Mouse (Mus musculus) effector memory CD4-positive, alpha-beta T cell, adult 5 months (primary cell): ENCODE results near the gene Cnot11. TPM values are rescaled to one million over a fixed set of nuclear protein-coding genes. Genes with fewer than 3 reads are reported as not detected.

Experiments used
- polyA plus RNA-seq: library from polyadenylated mRNA; unstranded; fragments of 100-300 nt; shearing (Covaris generic); gene quantifications from one replicate; pipeline ENCODE4 v1.2.1, GENCODE M21; 2017

Cnot11 gene
- 29.9 TPM for polyA plus RNA-seq

DNA sequence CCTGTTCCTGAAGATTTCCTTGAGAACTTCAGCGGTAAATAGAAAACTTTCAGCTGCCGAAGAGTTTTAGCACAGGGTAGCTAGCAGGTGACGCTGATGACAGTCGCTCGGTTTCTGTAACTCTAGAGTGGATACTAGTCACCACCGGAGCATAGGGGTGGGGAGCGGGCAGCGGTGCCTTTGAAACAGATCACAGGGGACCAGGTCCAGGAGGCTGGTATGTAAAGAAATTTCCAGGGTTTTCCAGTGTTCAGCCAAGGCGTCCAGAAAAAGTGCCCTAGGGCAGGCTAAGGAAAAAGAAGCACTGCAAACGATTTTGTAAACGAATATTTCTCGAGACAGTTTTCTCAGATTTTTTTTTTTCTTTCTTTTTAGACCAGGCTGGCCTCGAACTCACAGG, at the start of gene Cnot11:
Gene Cnot11, plus strand, starts transcription at position 162 of the 400 bp plus-strand sequence.

DNA sequence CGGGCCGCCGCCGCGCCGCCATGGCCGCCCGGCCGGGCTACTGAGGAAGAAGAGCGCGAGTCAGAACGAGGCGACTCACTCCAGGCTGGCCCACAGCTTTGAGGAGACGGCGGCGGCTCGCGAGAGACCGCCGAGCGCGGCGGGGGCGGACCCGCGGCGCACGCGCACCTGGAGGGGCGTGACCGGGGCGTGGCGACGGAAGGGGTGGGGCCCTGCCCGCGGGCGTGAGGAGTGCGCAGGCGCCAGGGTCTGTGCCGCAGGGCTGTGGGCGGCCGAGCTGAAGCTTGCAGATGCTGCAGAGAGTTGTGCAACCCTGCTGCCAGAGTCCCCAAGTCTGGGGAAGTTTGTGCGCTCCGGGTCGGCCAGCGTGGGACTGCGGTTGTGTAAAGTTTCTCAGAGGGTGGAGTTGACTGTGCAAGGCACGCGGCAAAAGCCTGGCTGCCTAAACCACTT, 42.5 kb downstream of the Cnot11 start, which contains the start of gene Rnf149:
Gene Rnf149, minus strand, starts transcription at position 153 of the 453 bp plus-strand sequence.

Other genes starting within 250 kb of the Cnot11 start
- gene Rpl31, start 167.2 kb upstream of the Cnot11 start, polyA plus RNA-seq = 284 TPM
- gene Tbc1d8, start 56.2 kb upstream of the Cnot11 start, polyA plus RNA-seq = 0.47 TPM
- gene Rnf149, start 42.4 kb downstream of the Cnot11 start, polyA plus RNA-seq = 25.3 TPM
- gene Creg2, start 116.5 kb downstream of the Cnot11 start, polyA plus RNA-seq = not detected
- not detected for gene Rfx8, start 186.0 kb downstream of the Cnot11 start, polyA plus RNA-seq